Mouse (Mus musculus) heart, postnatal 0 days (tissue): ENCODE results near the gene Ptk6. TPM values are rescaled to one million over a fixed set of nuclear protein-coding genes. Genes with fewer than 3 reads are reported as not detected.

Source experiments
- ATAC-seq: fragments of 200-750 bp; cut with Nextera tagmentation; 2 replicates; pipeline ENCODE4 v1.8.0; 2017; ENCODE audit warnings: low read depth, moderate number of reproducible peaks, moderate library complexity; ENCODE audit not compliant: insufficient read depth
- DNase-seq: peaks from one replicate; pipeline ENCODE4 v3.0.0-alpha.2; 2016; ENCODE audit warnings: low spot score
- H3K27ac ChIP-seq: fragments of 300-500 bp; sonication (generic); 2 replicates; pipeline ENCODE4 v1.5.1; 2014; ENCODE audit warnings: low read depth, mild to moderate bottlenecking
- H3K27me3 ChIP-seq: fragments of 300-500 bp; sonication (generic); 2 replicates; pipeline ENCODE4 v1.6.1; 2014; ENCODE audit warnings: low read length, mixed read lengths; ENCODE audit not compliant: control insufficient read depth, insufficient read depth
- H3K36me3 ChIP-seq: fragments of 300-500 bp; sonication (generic); replicated peaks from 2 replicates; pipeline ENCODE4 v1.6.1; 2014; ENCODE audit warnings: low read length, mixed read lengths; ENCODE audit not compliant: control insufficient read depth, insufficient read depth
- H3K4me1 ChIP-seq: fragments of 300-500 bp; sonication (generic); 2 replicates; pipeline ENCODE4 v1.6.1; 2014; ENCODE audit warnings: antibody characterized with exemption; ENCODE audit not compliant: control insufficient read depth, insufficient read depth
- H3K4me2 ChIP-seq: fragments of 300-500 bp; sonication (generic); 2 replicates; pipeline ENCODE4 v1.6.1; 2014; ENCODE audit warnings: low read depth, mild to moderate bottlenecking, low read length, moderate library complexity
- H3K4me3 ChIP-seq: fragments of 300-500 bp; sonication (generic); 2 replicates; pipeline ENCODE4 v1.5.1; 2014; ENCODE audit warnings: low read depth, low read length
- H3K9ac ChIP-seq: fragments of 300-500 bp; sonication (generic); replicated peaks from 2 replicates; pipeline ENCODE4 v1.6.1; 2014; ENCODE audit warnings: low read depth, low read length, mixed read lengths
- H3K9me3 ChIP-seq: fragments of 300-500 bp; sonication (generic); replicated peaks from 2 replicates; pipeline ENCODE4 v1.6.1; 2016; ENCODE audit warnings: low read length; ENCODE audit not compliant: control insufficient read depth
- CTCF ChIP-seq: IDR thresholded peaks from 2 replicates; pipeline ENCODE4 v1.5.1; 2016; ENCODE audit warnings: antibody characterized with exemption, control low read depth, low read depth
- EP300 ChIP-seq: IDR thresholded peaks from 2 replicates; pipeline ENCODE4 v1.6.1; 2016; ENCODE audit warnings: antibody characterized with exemption, low read depth
- WGBS: fragments of 180-500 bp; shearing (Covaris S2); extraction: QIAGEN DNeasy Blood & Tissue Kit; methylation state at CpG from one replicate; pipeline ENCODE4 v1.1.7; 2014; 5-methylcytosine and 5-hydroxymethylcytosine counted together
- polyA plus RNA-seq: library from polyadenylated mRNA; unstranded; fragments of >200 nt; fragmentation: Nextera tagmentation; extraction: Ambion mirVana; gene quantifications from 2 replicates; pipeline ENCODE4 v1.2.1, GENCODE M21; 2015
- total RNA-seq: library from RNA; depleted of rRNA; stranded (reverse); fragments of >200 nt; gene quantifications from 2 replicates; pipeline ENCODE4 v1.2.3, GENCODE M21; 2014; ENCODE audit warnings: low replicate concordance

The Ptk6 gene
- total and polyA plus RNA-seq, 2 experiments from 2014 or later = not detected

- H3K9me3 ChIP-seq = no peaks in the 10 kb centered on the region
- 22% methylated on average over 4 of the region's 4 CpGs for WGBS
- peak overlapping the region; percentile 75 for H3K9ac ChIP-seq
- H3K4me3 ChIP-seq = peak overlapping the region; percentile 63
- no peak for TF ChIP-seq EP300
- no peak for TF ChIP-seq CTCF
- peaks cover 46% of the 10 kb centered on the region for H3K4me1 ChIP-seq
- peaks cover 22% of the 10 kb centered on the region for H3K36me3 ChIP-seq
- H3K27me3 ChIP-seq = peaks cover 13% of the 10 kb centered on the region; the same call in 1 of the 2 replicates
- DNase-seq = no peak
- ATAC-seq = peak; percentile 25; the same call in 1 of the 2 replicates
- H3K27ac ChIP-seq = peak overlapping the region; percentile 92
- H3K4me2 ChIP-seq = peak overlapping the region; percentile 64
Observed at GRCm38 (mm10) chr2:181155801-181156200, 46.8 kb downstream of the Ptk6 start.

DNA sequence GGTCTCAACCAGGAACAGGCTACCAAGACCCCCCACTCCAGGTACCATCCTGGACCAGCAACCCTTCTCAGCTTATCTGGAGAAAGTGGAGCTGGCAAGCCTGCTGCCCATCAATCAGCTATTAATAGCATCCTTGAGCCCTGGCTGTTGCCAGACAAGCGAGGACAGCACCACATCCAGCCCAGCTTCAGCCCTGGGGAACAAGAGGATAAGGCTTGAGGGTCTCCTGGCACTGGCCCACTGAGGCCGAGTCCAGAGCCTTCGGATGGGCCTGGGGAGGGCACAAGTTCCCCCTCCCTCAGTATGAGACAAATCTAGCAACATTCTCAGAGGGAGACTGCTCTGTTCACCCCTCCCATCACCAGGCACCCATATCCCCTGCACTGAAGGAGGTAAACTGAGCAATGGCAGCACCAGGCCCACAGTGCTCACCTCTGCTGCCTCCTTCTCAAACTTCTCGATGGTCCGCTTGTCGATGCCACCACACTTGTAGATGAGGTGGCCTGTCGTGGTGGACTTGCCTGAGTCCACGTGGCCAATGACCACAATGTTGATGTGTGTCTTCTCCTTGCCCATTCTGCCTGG is 47.7 kb downstream of the Ptk6 start:
- Histone ChIP-seq H3K4me1 (peaks cover 43% of the 10 kb centered on the region), H3K4me3 (peak overlapping the region; percentile 63), H3K9ac (no peak overlapping the region), H3K9me3 (no peaks in the 10 kb centered on the region), H3K27me3 (peaks cover 13% of the 10 kb centered on the region; the same call in 1 of the 2 replicates), H3K36me3 (peaks cover 30% of the 10 kb centered on the region), H3K4me2 (peak overlapping the region; percentile 64), H3K27ac (peak overlapping the region; percentile 92)
- TF ChIP-seq CTCF (no peak), EP300 (no peak)
- DNase-seq (peak; percentile 65), ATAC-seq (no peak)
- 46% methylated on average over 8 of the region's 8 CpGs for WGBS

DNA sequence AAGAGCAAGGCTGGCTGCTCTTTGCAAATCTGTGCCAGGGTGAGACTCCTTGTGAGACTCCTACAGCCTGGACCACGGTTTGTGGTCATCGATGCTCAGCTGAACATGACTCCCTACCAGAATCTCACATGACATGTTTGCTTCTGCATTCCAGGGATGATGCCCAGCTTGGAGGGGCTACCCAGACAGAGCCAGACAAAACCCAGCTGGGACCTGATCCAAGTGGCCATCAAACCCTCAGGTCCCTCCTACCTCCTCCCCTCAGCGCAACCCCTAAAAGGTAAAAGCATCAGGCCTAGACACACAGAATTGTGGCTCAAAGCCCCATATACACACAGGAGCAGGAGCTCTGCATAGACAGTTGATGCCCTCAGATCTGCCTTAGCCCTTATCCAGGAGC is 48.2 kb downstream of the Ptk6 start:
- Histone ChIP-seq H3K4me1 (peaks cover 39% of the 10 kb centered on the region), H3K9me3 (no peaks in the 10 kb centered on the region), H3K27ac (peak overlapping the region; percentile 92), H3K4me2 (peak overlapping the region; percentile 64), H3K27me3 (peaks cover 13% of the 10 kb centered on the region; the same call in 1 of the 2 replicates), H3K9ac (no peak overlapping the region), H3K4me3 (no peak overlapping the region), H3K36me3 (peaks cover 35% of the 10 kb centered on the region)
- ATAC-seq (no peak), DNase-seq (no peak)
- TF ChIP-seq CTCF (no peak), EP300 (no peak)
- WGBS = 45% methylated on average over 3 of the region's 3 CpGs

GRCm38 (mm10) chr2:181153837-181154236 is 48.8 kb downstream of the Ptk6 start:
- ATAC-seq (no peak), DNase-seq (no peak)
- no peaks in the 10 kb centered on the region for H3K9me3 ChIP-seq
- 20% methylated on average over 1 of the region's 1 CpGs for WGBS
- H3K36me3 ChIP-seq = peaks cover 40% of the 10 kb centered on the region
- TF ChIP-seq CTCF (peak; percentile 57), EP300 (no peak)
- H3K27ac ChIP-seq = no peak overlapping the region
- no peak overlapping the region for H3K4me2 ChIP-seq
- H3K4me3 ChIP-seq = no peak overlapping the region
- no peak overlapping the region for H3K9ac ChIP-seq
- H3K27me3 ChIP-seq = peaks cover 13% of the 10 kb centered on the region; the same call in 1 of the 2 replicates
- H3K4me1 ChIP-seq = peaks cover 35% of the 10 kb centered on the region

DNA sequence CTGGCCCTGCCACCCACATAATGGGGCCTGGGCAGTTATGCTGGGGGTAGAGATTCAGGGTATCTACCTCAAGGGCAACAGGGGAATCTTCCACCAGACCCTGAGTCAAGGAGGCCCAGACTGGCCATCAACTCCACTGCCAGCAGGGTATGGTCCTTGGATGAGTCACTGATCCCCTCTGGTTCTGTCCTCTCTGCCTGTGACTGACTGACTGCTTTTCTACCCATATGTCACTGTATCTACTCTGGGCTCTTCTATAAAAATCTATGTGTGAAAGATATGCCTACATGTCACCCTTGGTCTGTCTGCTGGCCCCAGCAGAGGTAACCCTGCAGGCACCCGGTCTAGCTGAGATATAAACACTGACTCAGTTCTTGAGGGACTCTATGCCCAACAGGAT is 49.5 kb downstream of the Ptk6 start:
- TF ChIP-seq CTCF (no peak), EP300 (no peak)
- no peak overlapping the region for H3K9ac ChIP-seq
- no peaks in the 10 kb centered on the region for H3K9me3 ChIP-seq
- H3K4me1 ChIP-seq = peaks cover 28% of the 10 kb centered on the region
- no peak overlapping the region for H3K27ac ChIP-seq
- H3K4me2 ChIP-seq = no peak overlapping the region
- DNase-seq (no peak), ATAC-seq (no peak)
- 79% methylated on average over 1 of the region's 1 CpGs for WGBS
- peaks cover 47% of the 10 kb centered on the region for H3K36me3 ChIP-seq
- H3K27me3 ChIP-seq = peaks cover 16% of the 10 kb centered on the region; the same call in 1 of the 2 replicates
- no peak overlapping the region for H3K4me3 ChIP-seq

- ATAC-seq (no peak), DNase-seq (no peak)
- H3K4me3 ChIP-seq = no peak overlapping the region
- peaks cover 16% of the 10 kb centered on the region; the same call in 1 of the 2 replicates for H3K27me3 ChIP-seq
- WGBS = 93% methylated on average over 17 of the region's 17 CpGs
- H3K27ac ChIP-seq = no peak overlapping the region
- H3K9me3 ChIP-seq = no peaks in the 10 kb centered on the region
- H3K9ac ChIP-seq = no peak overlapping the region
- no peak overlapping the region for H3K4me2 ChIP-seq
- peaks cover 51% of the 10 kb centered on the region for H3K36me3 ChIP-seq
- peaks cover 24% of the 10 kb centered on the region for H3K4me1 ChIP-seq
- TF ChIP-seq EP300 (no peak), CTCF (no peak)
Observed at GRCm38 (mm10) chr2:181152701-181153100, 49.9 kb downstream of the Ptk6 start.
